Mouse (Mus musculus) intestine, postnatal 0 days (tissue): ENCODE results near the gene Wfikkn1. TPM values are rescaled to one million over a fixed set of nuclear protein-coding genes. Genes with fewer than 3 reads are reported as not detected.
A peak's percentile ranks its signal among the peaks of the same experiment; 100 is the strongest.
"Not testable (repeated sequence)": the region's sequence is repeated elsewhere in the genome, so short reads cannot be mapped to it uniquely, and the experiment has no call there.

Source experiments
- ATAC-seq: fragments of 200-750 bp; cut with Nextera tagmentation; 2 replicates; pipeline ENCODE4 v1.8.0; 2017; ENCODE audit warnings: mild to moderate bottlenecking, moderate TSS enrichment, moderate library complexity
- H3K27ac ChIP-seq: fragments of 300-500 bp; sonication (generic); 2 replicates; pipeline ENCODE4 v1.5.1; 2014; ENCODE audit warnings: mild to moderate bottlenecking, low read depth, low read length, moderate library complexity
- H3K27me3 ChIP-seq: fragments of 300-500 bp; sonication (generic); replicated peaks from 2 replicates; pipeline ENCODE4 v1.6.1; 2014; ENCODE audit warnings: low read length, mixed read lengths; ENCODE audit not compliant: control insufficient read depth, insufficient read depth
- H3K36me3 ChIP-seq: fragments of 300-500 bp; sonication (generic); 2 replicates; pipeline ENCODE4 v1.6.1; 2014; ENCODE audit warnings: mild to moderate bottlenecking, moderate library complexity; ENCODE audit not compliant: control insufficient read depth, insufficient read depth
- H3K4me1 ChIP-seq: fragments of 300-500 bp; sonication (generic); replicated peaks from 2 replicates; pipeline ENCODE4 v1.6.1; 2014; ENCODE audit warnings: antibody characterized with exemption, low read length, mixed read lengths; ENCODE audit not compliant: control insufficient read depth, insufficient read depth
- H3K4me2 ChIP-seq: fragments of 300-500 bp; sonication (generic); replicated peaks from 2 replicates; pipeline ENCODE4 v1.6.1; 2014; ENCODE audit warnings: low read depth, mild to moderate bottlenecking, moderate library complexity
- H3K4me3 ChIP-seq: fragments of 300-500 bp; sonication (generic); 2 replicates; pipeline ENCODE4 v1.5.1; 2014; ENCODE audit warnings: low read depth, low read length
- H3K9ac ChIP-seq: fragments of 300-500 bp; sonication (generic); 2 replicates; pipeline ENCODE4 v1.6.1; 2014; ENCODE audit warnings: mild to moderate bottlenecking, low read depth, low read length
- H3K9me3 ChIP-seq: fragments of 300-500 bp; sonication (generic); 2 replicates; pipeline ENCODE4 v1.6.1; 2016; ENCODE audit warnings: mixed run types; ENCODE audit not compliant: control insufficient read depth
- CTCF ChIP-seq: sonication (generic); IDR thresholded peaks from 2 replicates; pipeline ENCODE4 v1.5.1; 2016; ENCODE audit warnings: low read depth, mild to moderate bottlenecking, control low read depth, antibody characterized with exemption, moderate library complexity
- WGBS: fragments of 180-500 bp; shearing (Covaris S2); extraction: QIAGEN DNeasy Blood & Tissue Kit; methylation state at CpG from one replicate; pipeline ENCODE4 v1.1.7; 2014; 5-methylcytosine and 5-hydroxymethylcytosine counted together
- polyA plus RNA-seq: library from polyadenylated mRNA; unstranded; fragments of >200 nt; fragmentation: Nextera tagmentation; extraction: Ambion mirVana; gene quantifications from 2 replicates; pipeline ENCODE4 v1.2.1, GENCODE M21; 2015

Gene Wfikkn1
- polyA plus RNA-seq, 1 experiment from 2014 or later: 0.14 TPM

GRCm38 (mm10) chr17:25872676-25873075 is 8.0 kb downstream of the Wfikkn1 start:
- WGBS: 87% methylated on average over 3 of the region's 3 CpGs
- no peak overlapping the region for H3K27ac ChIP-seq

DNA sequence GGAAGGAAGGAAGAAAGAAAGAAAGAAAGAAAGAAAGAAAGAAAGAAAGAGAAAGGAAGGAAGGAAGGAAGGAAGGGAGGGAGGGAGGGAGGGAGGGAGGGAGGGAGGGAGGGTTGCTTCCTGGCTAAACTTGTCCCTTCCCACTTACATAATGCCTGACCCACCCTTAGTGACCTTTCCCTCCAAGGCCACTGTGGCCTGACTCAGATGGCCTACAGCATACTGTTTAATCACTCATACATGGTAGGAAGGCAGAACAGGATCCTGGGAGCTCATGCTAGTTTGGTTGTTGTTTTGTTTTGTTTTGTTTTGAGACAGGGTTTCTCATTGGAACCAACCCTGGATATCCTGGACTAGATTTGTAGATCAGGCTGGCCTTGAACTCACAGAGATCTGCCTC is 9.1 kb downstream of the Wfikkn1 start:
- not testable (repeated sequence) for H3K9me3 ChIP-seq, H3K4me1 ChIP-seq, H3K27ac ChIP-seq, H3K4me3 ChIP-seq, H3K27me3 ChIP-seq, H3K36me3 ChIP-seq, H3K9ac ChIP-seq, H3K4me2 ChIP-seq, ATAC-seq

More at GRCm38 (mm10) chr17:25872676-25873075, 8.0 kb downstream of the Wfikkn1 start:
- H3K4me2 ChIP-seq: no peak overlapping the region
- no peak for ATAC-seq
- no peak for TF ChIP-seq CTCF
- H3K36me3 ChIP-seq: peaks cover 2% of the 10 kb centered on the region; the same call in 1 of the 2 replicates
- no peak overlapping the region for H3K9ac ChIP-seq
- H3K9me3 ChIP-seq: no peaks in the 10 kb centered on the region
- no peaks in the 10 kb centered on the region for H3K27me3 ChIP-seq
- H3K4me3 ChIP-seq: no peak overlapping the region
- peaks cover 6% of the 10 kb centered on the region; the same call in 1 of the 2 replicates for H3K4me1 ChIP-seq

DNA sequence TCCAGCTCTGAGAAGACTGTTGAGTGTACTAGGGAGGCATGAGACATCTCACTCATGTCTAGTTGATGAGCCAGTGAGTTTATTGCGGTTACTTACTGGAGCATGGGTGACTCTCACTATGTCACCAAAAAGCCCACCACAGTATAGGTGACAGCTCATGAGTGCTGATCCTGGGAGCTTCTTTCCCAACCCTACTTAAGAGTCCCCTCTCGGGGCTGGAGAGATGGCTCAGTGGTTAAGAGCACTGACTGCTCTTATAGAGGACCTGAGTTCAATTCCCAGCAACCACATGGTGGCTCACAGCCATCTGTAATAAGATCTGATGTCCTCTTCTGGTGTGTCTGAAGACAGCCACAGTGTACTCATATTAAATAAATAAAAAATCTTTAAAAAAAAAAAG is 10.7 kb downstream of the Wfikkn1 start:
- ATAC-seq: no peak
- H3K4me1 ChIP-seq: 0 out of 2 replicates have a peak, but pooled peaks cover 3% of the 10 kb centered on the region
- H3K9me3 ChIP-seq: no peaks in the 10 kb centered on the region
- no peak overlapping the region for H3K27ac ChIP-seq
- no peak overlapping the region for H3K9ac ChIP-seq
- no peak for TF ChIP-seq CTCF
- H3K27me3 ChIP-seq: no peaks in the 10 kb centered on the region
- no peak overlapping the region for H3K4me3 ChIP-seq
- 88% methylated on average over 2 of the region's 2 CpGs for WGBS
- H3K4me2 ChIP-seq: no peak overlapping the region
- no peaks in the 10 kb centered on the region for H3K36me3 ChIP-seq

GRCm38 (mm10) chr17:25869498-25869897 is 11.2 kb downstream of the Wfikkn1 start:
- Histone ChIP-seq H3K9me3 (no peaks in the 10 kb centered on the region), H3K36me3 (no peaks in the 10 kb centered on the region), H3K27ac (no peak overlapping the region), H3K4me2 (no peak overlapping the region), H3K27me3 (no peaks in the 10 kb centered on the region), H3K4me1 (0 out of 2 replicates have a peak, but pooled peaks cover 4% of the 10 kb centered on the region), H3K9ac (no peak overlapping the region), H3K4me3 (no peak overlapping the region)
- TF ChIP-seq CTCF: no peak
- no peak for ATAC-seq
- 84% methylated on average over 8 of the region's 8 CpGs for WGBS

- Histone ChIP-seq H3K4me3 (peak within 1 kb of the TSS; percentile 70), H3K4me1 (0 out of 2 replicates have a peak, but pooled peaks cover 4% of the 10 kb centered on the region), H3K9me3 (no peaks in the 10 kb centered on the region), H3K36me3 (no peaks in the 10 kb centered on the region), H3K27ac (peak within 1 kb of the TSS; percentile 81), H3K4me2 (peak within 1 kb of the TSS; percentile 97), H3K9ac (peak within 1 kb of the TSS; percentile 66), H3K27me3 (no peaks in the 10 kb centered on the region)
- under 1% methylated on average over 21 of the region's 24 CpGs for WGBS
- peak; percentile 45; the same call in 1 of the 2 replicates for TF ChIP-seq CTCF
- peak; percentile 60 for ATAC-seq
Observed at GRCm38 (mm10) chr17:25868601-25869191, 12.0 kb downstream of the Wfikkn1 start, which contains the start of gene Mcrip2. TSS of gene Mcrip2 (minus strand) at chr17:25868764.

DNA sequence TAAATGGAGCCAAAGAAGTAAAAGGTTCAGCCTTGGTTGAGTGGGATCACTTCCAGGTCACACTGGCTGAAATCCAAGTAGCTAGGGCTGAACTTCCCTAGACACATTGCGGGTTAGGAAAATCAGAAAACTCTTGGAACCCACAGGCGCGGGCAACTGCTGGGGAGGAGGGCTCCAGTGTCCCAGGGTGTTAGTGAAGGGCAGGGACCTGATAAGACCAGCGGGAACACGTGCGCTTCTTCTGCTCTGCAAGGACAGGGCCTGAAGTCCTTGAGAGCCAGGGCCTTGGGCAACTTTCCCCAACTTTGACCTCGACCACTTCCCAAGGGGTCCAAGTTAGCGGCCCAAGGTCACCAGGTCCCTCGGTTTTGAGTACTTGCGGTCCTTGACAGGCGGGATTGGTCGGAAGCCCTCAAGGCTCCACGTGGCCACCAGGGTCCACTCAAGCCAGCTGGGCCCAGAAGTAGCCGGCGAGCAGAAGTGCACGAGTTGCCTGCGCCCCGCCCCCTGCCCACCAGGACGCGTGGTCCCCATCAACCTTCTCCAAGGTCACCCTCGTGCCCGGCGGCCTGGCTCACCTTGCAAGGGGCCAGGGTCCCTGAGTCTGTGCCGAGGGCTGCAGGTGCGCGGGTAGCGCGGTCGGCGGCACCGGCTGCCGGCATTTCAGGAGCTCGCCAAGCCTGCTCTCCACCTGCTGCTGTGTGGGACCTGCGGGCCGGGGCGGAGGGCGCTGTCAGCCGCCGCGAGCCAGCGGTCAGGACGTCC is 12.6 kb downstream of the Wfikkn1 start:
- TF ChIP-seq CTCF: no peak
- peak overlapping the region; percentile 81 for H3K27ac ChIP-seq
- H3K9me3 ChIP-seq: no peaks in the 10 kb centered on the region
- H3K9ac ChIP-seq: peak overlapping the region; percentile 66
- H3K4me3 ChIP-seq: peak overlapping the region; percentile 70
- 0 out of 2 replicates have a peak, but pooled peaks cover 4% of the 10 kb centered on the region for H3K4me1 ChIP-seq
- ATAC-seq: peak; percentile 32
- peak overlapping the region; percentile 97 for H3K4me2 ChIP-seq
- no peaks in the 10 kb centered on the region for H3K27me3 ChIP-seq
- no peaks in the 10 kb centered on the region for H3K36me3 ChIP-seq
- WGBS: 1% methylated on average over 40 of the region's 42 CpGs
